Mouse (Mus musculus) gastrocnemius, postnatal 36 days (tissue): Measurements from ENCODE around the gene H2-DMb2. TPM values are rescaled to one million over a fixed set of nuclear protein-coding genes. Genes with fewer than 3 reads are reported as not detected.

Experiments used
- DNase-seq, 2 experiments: peaks; one replicate each; pipeline ENCODE4 v3.0.0; 2022
- intact Hi-C: fragments of 180-260 bp; cut with DNase I; formaldehyde crosslinking; loops from one replicate; pipeline ENCODE4 v1.15.1; 2025
- total RNA-seq, 2 experiments: library from RNA; stranded (reverse); gene quantifications; 2 replicates each; pipeline ENCODE4 v1.2.3; 2021

The H2-DMb2 gene
- total RNA-seq, 2 experiments from 2014 or later = 0.35 to 0.48 TPM

DNA sequence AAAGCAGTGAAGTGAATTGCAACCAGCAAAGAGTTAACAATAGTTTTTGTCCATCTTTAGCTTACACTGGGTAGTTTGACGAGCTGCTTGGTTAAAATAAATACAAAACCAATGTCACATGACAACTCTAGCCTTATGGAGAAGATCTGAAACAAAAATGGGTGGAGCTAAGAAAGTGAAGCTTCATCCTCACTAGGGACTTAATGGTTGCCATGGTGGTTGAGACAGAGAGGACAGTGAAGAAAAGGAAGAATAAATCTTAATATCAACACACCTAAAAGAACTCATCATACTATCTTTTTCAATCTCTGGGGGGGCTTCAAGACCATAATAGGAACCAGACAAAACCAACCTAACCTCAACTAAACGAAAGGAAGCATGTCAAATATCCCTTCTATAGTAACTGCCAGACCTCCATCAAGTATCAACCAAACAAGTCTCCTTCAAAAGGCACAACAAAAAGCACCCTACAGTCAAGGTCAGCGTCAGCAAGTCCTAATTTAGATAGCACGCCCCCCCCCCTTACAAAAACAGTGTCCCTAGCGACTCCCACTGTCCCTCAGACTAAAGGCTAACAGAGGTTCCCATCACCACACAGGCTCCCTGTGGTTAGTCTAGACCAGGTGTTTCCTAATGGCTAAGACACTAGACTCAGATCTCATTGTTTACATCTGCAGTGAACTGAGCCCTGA lies 25.5 kb upstream of the H2-DMb2 start:
- intact Hi-C loops = loop anchor here (10.0 kb wide), 2 partner anchors 1037 to 1127 kb away; partner anchors contain the start of gene Ddx39b
- DNase-seq = no peak

DNA sequence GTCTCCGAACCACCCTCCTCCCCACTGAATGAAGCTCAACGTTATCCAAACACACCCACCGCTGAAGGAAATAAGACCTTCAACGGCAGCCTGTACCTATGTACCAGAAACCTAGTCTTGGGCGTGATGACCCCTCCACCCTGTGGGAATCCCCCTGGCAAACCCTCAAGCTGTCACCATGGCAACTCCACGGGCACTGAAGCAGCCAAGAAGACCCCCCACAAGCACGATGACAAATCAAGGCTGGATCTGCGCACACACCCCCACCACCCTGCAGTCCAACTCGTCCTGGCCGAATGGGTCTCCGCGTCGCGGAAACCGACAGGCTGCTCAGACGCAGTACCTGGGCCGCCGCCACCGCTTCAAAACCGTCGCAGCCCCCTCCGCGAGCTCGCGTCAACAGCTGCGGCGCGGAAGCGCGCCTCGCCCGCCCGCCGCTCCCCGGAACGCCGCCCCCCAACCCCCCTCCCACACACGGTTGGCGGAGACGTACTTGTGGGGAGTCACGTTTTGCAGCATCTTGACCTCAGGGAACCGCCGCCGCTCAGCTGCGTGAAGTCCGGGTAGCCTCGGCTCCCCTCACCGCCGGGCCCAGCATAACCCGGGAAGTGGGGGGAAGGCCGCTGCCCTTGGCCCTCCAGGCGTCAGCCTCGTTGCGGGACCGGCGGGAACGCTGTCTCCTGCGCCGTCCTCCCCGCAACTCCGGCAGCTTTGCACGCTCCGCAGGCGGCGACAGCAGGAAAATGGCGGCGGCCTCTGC lies 24.8 kb upstream of the H2-DMb2 start:
- intact Hi-C loops = loop anchor here (10.0 kb wide), 2 partner anchors 1037 to 1127 kb away; partner anchors contain the start of gene Ddx39b
- peak in 1 of 2 experiments; percentile 45 for DNase-seq

DNA sequence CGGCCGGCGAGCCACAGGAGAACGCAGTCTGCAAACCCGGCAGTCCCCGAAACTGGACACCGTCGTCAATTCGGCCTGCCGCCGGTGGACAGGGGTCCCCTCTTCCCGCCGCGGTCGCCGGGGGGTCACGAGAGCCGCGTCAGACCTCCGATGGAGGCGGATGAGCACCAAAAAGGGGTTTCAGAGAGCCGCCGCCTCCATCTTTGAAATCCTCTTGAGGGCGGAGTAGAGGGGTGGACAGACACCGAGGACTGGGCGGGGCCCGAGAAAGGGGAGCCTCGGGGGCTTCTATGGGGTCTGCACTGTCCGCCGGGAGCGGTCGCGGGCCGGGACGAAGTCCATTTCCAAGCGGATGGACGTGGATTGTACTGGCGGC lies 24.2 kb upstream of the H2-DMb2 start:
- no peak for DNase-seq
- intact Hi-C loops = loop anchor here (10.0 kb wide), 2 partner anchors 1036 to 1126 kb away; partner anchors contain the start of gene Ddx39b

DNA sequence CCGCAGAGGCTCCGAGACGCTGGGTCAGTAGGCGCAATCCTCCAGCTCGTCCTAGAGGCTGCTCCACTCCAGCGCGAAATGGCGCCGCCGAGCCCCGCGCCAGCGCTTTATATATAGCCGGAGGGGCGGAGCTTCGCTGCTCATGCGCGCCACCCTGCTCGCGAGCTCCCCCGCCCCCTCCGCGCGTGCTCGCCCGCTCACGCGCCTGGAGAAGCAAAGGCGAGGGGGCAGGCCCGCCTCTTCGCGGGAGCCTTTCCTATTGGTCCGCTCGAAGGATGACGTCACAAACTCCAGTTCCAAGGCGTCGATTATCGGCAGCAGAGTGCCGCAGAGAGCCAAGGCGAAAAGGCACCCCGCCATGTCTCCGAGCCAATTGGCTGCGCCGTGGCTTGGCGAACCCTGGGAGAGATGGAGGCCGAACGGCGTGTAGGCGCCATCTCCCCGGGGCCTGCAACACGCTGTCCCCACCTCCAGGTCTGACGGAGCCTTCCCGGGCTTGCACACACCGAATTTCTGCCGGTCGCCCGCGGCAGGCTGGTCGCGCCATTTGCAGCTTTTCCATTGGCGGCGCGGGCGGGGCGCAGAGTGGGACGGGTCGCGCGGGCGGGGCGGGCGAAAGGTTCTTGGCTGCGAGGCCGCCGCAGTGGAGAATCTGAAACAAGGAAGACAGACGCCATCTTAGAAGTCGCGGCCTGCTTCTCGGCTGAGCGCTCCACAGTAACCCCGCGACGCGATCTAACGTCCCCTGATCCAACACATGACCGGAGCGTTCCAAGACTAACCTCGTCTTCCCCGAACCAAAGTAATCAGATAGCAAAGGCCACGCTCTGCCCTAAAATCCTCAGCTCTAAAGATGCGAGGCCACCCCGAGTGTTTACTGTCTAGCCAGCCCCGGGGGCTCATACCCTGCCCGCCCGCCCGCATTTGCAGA lies 23.6 kb upstream of the H2-DMb2 start, which contains the start of gene H2-DMa:
Gene H2-DMa, plus strand, starts transcription at position 293 of the 931 bp plus-strand sequence.
- peak; percentile 98 to 99 for DNase-seq
- intact Hi-C loops = loop anchor here (10.0 kb wide), 2 partner anchors 1035 to 1125 kb away; partner anchors contain the start of gene Ddx39b

DNA sequence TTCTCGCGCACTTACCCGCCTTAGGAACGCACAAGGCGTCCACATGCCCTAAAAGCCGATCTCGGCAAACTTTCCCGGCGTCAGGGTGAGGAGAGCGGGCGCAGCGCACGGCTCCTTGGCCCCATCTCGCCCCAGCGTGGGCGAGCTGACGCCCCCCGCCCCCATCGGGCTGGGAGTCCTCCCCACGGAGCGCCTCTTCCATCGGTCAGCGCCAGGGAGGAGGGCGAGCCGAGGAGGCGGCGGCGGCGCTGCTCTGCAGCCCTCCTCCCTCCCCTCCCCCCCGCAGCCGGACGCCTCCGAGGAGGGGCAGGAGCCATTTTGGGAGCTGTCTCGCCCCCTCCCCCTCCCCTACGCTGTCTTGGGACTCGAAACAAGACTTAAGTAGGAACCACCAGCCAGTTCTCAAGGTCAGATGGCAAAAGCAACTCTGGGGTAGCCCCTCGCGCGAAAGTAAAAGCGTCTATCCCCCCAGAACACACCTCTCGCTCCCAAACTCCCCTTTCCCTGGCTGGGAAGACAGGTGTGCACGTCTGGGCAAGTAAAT lies 22.9 kb upstream of the H2-DMb2 start:
- intact Hi-C loops = no loop called here

DNA sequence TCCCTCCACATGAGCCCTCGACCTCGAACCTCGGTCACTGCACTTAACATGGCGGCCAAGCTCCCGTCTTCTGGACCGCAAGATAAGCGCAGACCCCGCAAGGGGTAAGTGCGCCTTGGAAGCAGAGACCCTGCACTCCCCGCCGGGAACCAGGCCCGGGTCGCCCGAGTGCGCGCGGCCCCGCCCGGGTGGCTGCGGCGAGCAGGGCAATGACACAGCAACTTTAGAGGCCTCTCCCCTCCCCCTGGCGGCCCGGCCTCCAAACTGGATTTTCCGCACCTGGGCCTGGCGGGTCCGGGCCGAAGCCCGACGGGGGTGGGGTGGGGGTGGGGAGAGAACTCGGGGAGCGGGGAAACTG lies 22.3 kb upstream of the H2-DMb2 start:
- intact Hi-C loops = no loop called here
- peak; percentile 85 to 88 for DNase-seq

More for the DNA sequence above, 22.9 kb upstream of the H2-DMb2 start:
- peak; percentile 81 to 92 for DNase-seq

DNA sequence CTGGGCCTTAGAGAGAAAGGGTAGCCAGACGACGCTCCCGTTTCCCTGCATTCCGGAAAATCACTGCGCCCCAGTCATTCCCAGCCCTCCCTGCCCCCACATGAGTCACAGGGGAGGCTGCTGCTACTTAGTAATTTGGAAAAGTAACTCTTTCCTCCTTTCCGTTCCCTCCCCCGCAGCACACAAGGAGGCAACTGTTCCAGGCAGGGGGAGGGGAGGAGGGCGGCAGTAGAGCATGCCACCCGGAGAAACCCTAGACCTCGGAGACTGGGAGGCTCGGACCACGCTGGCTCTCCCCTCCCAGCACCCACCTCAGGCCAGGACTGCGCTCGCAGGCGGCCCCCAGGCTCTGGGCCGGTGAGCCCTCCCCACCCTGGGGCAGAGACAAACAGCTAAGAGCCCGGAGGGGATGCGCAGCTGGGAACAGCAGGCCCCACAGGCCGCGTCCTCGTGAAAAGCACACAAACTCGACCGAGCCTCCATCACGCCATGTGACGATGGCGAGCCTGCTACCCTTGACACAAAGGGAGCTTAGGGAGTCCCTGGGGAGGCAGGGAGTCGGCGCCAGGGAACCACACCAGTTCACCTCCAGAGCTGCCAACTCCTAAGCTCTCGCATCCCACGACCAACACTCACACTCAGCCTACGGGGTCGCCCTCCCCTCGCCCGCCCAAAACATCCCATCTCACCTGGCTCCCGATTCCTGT lies 21.8 kb upstream of the H2-DMb2 start:
- intact Hi-C loops = no loop called here

DNA sequence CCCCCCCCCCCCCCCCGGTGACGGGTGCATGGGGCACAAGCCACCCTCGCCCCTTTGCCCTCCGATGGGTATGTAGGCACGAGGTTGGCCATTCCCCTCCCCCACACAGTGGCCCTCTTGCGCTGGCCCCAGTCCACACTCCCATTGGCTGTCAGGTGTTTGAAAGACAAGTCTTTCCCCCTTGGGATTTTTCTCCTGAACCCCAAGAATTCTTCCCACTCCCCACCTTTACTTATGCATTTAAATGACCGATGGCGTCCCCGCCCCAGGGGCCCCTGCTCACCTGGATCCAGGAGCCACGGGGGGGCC lies 21.3 kb upstream of the H2-DMb2 start:
- intact Hi-C loops = no loop called here

More for the DNA sequence above, 21.8 kb upstream of the H2-DMb2 start:
- peak; percentile 87 for DNase-seq

DNA sequence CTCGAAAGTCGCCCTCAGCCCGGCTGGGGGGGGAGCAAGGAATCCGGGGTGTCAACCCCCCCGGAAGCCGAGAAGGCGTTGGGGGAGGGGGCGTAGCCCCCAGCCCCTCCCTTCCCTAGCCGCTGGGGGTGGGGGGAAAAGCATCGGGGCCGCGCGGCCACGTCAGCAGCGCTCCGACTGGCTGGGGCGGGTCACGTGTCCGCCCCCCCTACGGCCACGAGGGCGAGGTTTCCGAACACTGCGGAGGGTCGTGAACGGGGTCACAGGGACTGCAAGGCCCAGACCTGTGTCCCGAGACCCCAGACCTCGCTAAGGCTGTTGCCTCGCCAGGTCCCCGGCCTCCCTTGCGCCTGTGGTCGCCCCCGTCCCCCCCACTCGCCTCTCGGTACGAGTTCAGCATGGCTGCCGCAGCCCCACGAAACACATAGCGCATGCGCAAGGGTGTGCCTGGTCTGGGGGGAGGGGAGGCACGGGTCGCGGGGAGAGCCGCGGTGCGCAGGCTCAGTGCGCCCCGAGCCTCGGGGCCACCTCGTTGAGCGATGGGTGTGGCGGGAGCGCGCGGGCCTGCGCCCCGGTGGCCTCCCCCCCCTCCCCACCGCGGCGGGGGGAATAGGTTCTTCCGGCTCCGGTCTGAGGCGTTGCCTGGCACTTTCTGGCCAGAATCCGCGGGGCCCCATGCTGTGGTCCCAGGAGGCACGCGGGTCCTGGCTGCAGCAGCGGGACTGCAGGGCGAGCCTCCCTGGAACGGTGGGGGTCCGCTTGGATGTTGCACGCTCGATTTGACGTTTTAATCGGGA lies 20.7 kb upstream of the H2-DMb2 start, which contains the start of gene Brd2:
Gene Brd2, minus strand, starts transcription at position 447 of the 797 bp plus-strand sequence.
- intact Hi-C loops = no loop called here

More for the DNA sequence above, 21.3 kb upstream of the H2-DMb2 start:
- peak; percentile 66 to 73 for DNase-seq

DNA sequence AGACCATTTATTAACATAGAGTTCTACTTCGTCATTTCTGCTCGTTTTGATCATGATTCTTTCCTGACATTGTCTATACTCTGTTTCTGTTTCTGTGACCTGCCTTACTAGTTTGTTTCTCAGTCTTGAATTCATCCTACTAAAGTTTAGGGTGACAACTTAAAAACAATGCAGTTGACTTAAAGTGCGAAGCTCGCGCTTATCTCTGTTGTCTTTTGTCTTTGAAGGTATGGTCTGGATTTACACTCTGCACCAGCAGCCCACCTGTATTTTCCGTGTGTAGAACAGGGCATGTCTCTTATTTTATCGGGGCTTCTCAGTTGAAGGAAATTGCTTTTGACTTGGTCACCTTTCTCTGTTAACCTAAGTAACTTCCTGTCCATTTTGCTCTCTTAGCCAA lies 20.0 kb upstream of the H2-DMb2 start:
- DNase-seq = no peak
- intact Hi-C loops = no loop called here

More for the DNA sequence above, 20.7 kb upstream of the H2-DMb2 start, which contains the start of gene Brd2:
- DNase-seq = peak; percentile 98

DNA sequence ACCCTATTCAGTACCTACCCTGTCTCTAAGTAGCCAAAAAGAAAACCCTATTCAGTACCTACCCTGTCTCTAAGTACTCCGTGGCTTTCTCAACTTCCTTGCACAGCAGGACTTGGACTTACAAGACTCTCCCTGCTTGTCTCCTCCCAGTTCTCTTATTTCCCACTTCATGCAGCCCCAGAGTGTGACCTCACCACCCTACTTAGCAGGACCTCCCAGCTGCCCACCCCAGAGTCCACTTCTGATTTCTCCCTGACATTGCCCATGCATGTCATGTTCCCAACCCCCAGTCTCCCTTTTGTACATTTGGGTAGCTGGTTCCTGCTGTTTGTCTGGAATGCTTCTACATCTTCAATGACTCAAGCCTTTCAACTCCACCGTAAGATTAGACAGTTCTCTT lies 19.6 kb upstream of the H2-DMb2 start:
- no peak for DNase-seq
- intact Hi-C loops = no loop called here

DNA sequence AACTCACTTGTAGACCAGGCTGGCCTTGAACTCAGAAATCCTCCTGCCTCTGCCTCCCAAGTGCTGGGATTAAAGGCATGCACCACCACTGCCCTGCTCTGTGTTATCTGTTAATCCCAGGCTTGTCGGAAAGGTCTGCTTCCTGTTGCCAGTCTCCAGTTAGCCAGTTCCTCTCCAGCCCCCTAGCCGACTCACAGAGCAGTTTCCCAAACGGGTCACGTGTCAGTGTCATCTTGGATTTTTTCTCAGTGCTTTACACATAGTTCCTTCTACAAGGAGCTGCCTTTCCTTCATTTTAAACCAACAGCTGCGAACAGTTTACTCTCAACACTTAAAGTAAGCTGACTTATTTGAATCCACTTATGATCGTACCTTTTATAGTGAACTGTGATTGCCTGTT lies 18.5 kb upstream of the H2-DMb2 start:
- intact Hi-C loops = no loop called here
- DNase-seq = no peak

DNA sequence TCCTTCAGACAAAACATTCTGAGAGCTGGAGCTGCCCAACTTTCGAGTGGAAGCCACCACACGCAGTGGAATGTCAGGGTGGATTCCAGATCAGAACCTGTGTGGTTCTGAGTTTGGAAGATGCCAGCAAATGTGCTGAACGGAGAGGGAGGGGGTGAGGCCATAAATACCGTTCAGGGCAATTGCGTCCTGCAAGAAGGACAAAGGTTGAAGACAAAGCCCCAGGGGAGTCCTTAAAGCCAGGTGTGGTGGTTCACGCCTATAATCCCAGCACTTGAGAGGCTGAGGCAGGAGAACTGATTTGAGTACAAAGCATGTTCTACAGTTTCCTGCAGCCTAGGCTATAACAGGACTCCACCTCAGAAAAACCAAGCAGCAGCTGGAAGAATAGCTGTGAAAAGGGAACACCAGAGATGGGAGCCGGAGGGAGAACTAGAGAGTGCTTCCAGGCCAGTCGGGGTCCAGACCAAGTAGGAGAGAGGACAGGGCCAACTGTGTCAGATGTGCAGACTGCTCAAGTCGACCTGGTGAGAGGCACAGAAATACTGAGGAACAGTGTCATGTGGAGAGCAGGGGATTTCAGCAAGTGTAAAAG lies 16.2 kb upstream of the H2-DMb2 start:
- intact Hi-C loops = no loop called here
- no peak for DNase-seq

DNA sequence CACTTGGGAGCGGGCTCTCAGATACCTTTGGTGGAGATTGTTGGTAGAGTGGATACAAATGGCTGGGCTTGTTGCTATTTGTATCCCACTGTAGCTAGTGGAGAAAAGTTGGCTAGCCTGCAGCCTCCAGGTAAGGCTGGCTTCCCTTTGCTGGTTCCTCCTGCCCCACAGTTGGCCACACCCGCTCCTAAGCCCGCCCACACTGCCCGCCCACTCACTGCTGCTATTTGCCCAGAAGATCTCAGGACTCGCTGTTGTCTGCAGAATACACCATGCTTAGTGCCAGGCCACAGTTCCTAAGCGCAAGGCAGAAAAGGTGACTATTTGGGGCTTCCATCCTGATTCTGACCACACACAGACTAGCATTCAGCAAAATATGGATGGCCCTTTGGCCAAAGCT lies 15.6 kb upstream of the H2-DMb2 start:
- no peak for DNase-seq

DNA sequence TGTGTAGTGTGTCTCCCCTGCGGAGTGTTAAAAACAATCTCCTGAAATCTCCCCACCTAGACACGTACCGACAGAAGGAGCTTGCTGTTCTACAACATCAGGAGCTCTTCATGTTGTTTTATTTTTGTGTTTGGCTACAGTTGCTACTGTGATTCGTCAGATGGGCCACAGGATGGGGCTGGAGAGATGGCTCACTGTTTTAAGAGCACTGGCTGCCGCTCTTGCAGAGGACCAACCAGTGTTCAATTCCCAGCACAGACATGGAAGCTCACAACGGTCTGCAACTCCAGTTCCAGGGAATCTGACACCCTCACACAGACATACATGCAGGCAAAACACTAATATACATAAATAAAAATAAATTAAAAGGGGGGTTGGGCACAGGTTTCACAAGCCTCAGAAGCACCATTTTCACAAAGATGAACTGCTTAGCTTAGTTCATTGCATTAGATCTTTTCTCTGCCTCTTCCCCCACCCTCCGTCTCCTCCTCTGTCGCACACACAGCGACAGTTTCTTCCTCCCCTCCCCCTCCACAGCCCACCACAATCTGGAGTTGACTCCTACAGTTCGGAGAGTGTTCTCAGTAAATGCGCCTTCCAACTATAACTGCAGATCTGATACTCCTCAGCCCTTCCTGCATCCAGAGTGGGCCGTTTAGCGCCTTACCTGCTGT lies 14.7 kb upstream of the H2-DMb2 start:
- DNase-seq = no peak
- intact Hi-C loops = no loop called here

More for the DNA sequence above, 15.6 kb upstream of the H2-DMb2 start:
- intact Hi-C loops = no loop called here

DNA sequence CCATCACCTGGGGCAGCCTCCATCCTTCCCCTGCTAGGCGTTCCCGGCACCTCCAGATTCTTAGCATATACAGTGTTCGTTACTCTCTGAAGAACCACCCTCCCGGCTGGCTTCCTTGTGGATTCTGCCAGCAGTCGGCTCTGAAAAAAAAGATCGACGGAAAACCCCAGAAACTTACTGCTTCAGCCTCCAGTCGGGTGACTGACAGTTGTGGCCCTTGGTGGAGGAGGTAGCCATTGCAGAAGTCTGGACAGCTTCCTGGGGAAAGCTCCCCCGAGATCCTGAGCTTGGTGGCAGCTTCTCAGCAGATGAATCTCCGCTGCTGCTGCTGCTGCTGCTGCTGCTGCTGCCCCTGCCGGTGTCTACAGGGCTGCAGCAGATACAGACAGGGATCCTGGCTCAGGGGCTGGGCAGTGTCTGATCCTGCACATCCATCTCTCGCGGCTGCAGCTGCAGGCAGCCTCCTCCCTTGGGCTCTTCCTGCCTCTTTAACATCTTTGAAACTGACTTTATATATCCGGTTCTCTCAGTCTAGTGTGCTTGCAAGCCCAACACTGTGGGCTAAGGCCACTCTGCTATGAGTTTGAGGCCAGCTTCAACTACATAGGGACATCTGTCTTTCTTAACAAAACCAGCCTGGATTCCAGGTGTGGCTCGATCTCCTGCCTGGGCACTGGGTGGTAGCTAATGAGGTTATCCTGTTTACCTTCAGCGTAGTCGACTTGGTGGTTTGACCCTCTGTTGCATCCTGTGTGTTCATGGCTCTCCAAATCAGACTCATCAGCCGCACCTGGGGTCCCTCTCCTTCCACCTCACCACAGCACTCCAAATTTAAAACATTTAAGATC lies 13.9 kb upstream of the H2-DMb2 start:
- DNase-seq = no peak
- intact Hi-C loops = no loop called here
